Mouse (Mus musculus): ENCODE measurements around the gene Ica1.

DNA sequence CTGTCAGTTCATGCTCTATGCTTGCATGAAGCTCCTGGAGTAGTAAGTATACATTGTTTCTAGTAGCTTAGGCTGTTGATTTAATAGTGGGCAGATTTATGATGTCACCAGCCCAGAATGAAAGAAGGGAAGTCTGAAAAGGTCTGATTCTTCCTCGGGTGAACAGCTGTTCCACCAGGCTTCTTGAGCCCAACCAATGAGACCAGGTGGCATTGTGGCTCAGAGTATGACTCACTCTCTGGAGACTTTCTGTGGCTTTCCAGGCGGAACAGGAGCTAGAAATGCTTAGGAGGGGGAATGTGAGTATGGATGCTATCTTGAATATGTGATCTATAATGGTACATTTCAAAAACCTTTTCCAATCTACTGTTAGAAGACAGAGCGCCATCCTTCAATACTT lies 155.2 kb downstream of the Ica1 start:
- TF ChIP-seq CTCF (IDR thresholded peaks at IDR 0.05; ENCODE audit: borderline replicate concordance, control insufficient read depth, extremely low read depth, insufficient read depth, low read length, poor library complexity), result no peak
- no peak for TF ChIP-seq POLR2A (IDR thresholded peaks at IDR 0.05; ENCODE audit: control insufficient read depth, extremely low read depth, insufficient read depth, low read length, poor library complexity)

Data from thymus, adult 2 months (tissue).